Mouse (Mus musculus) embryonic facial prominence, embryonic 14.5 days (tissue): ENCODE results near the gene Samd7. TPM values are rescaled to one million over a fixed set of nuclear protein-coding genes. Genes with fewer than 3 reads are reported as not detected.

ENCODE experiments used
- ATAC-seq: fragments of 200-750 bp; cut with Nextera tagmentation; 2 replicates; pipeline ENCODE4 v1.8.0; 2017; ENCODE audit warnings: low read depth, moderate number of reproducible peaks, moderate TSS enrichment
- DNase-seq: peaks from one replicate; pipeline ENCODE4 v3.0.0-alpha.2; 2015; ENCODE audit warnings: low spot score
- H3K27ac ChIP-seq: fragments of 300-500 bp; sonication (generic); replicated peaks from 2 replicates; pipeline ENCODE4 v1.5.1; 2014; ENCODE audit warnings: low read depth, mild to moderate bottlenecking, low read length, moderate library complexity
- H3K27me3 ChIP-seq: fragments of 300-500 bp; sonication (generic); replicated peaks from 2 replicates; pipeline ENCODE4 v1.6.1; 2014; ENCODE audit warnings: low read length; ENCODE audit not compliant: control insufficient read depth, insufficient read depth
- H3K36me3 ChIP-seq: fragments of 300-500 bp; sonication (generic); 2 replicates; pipeline ENCODE4 v1.6.1; 2014; ENCODE audit warnings: low read length, mixed read lengths; ENCODE audit not compliant: control insufficient read depth, insufficient read depth
- H3K4me1 ChIP-seq: fragments of 300-500 bp; sonication (generic); 2 replicates; pipeline ENCODE4 v1.6.1; 2014; ENCODE audit warnings: antibody characterized with exemption, low read length; ENCODE audit not compliant: control insufficient read depth, insufficient read depth
- H3K4me2 ChIP-seq: fragments of 300-500 bp; sonication (generic); 2 replicates; pipeline ENCODE4 v1.6.1; 2014; ENCODE audit warnings: low read depth, mild to moderate bottlenecking, low read length, moderate library complexity, mixed read lengths
- H3K4me3 ChIP-seq: fragments of 300-500 bp; sonication (generic); 2 replicates; pipeline ENCODE4 v1.5.1; 2014; ENCODE audit warnings: low read depth, mild to moderate bottlenecking, low read length
- H3K9ac ChIP-seq: fragments of 300-500 bp; sonication (generic); 2 replicates; pipeline ENCODE4 v1.6.1; 2014; ENCODE audit warnings: low read depth, mild to moderate bottlenecking, low read length, moderate library complexity, mixed read lengths
- H3K9me3 ChIP-seq: fragments of 300-500 bp; sonication (generic); 2 replicates; pipeline ENCODE4 v1.6.1; 2016; ENCODE audit warnings: low read length; ENCODE audit not compliant: control insufficient read depth
- WGBS: fragments of 180-500 bp; shearing (Covaris S2); extraction: QIAGEN DNeasy Blood & Tissue Kit; methylation state at CpG from one replicate; pipeline ENCODE4 v1.1.7; 2014; 5-methylcytosine and 5-hydroxymethylcytosine counted together
- polyA plus RNA-seq: library from polyadenylated mRNA; unstranded; fragments of >200 nt; fragmentation: Nextera tagmentation; extraction: Ambion mirVana; gene quantifications from 2 replicates; pipeline ENCODE4 v1.2.1, GENCODE M21; 2014

The Samd7 gene
- polyA plus RNA-seq, 1 experiment from 2014 or later: not detected

DNA sequence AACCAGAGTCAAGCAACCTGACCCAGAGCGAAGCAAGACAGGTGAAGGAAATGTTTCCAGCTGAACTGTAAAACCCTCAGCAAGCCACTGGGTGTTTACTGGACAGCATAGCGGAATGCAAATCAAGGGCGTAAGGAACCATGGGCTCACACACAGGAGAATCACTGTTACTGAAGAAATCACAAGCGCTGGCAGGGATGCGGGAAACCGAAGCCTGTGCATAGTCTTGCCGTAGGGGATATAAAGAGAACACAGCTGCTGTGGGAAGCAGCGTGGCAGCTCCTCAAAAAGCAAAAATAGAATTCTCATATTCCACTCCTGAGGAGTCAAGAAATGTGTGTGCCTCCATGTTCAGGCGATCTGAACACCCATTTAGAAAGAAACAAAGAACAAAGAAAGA is 9.3 kb upstream of the Samd7 start:
- H3K9ac ChIP-seq: peak overlapping the region; percentile 14; the same call in 1 of the 2 replicates
- peaks cover 8% of the 10 kb centered on the region; the same call in 1 of the 2 replicates for H3K4me1 ChIP-seq
- H3K36me3 ChIP-seq: no peaks in the 10 kb centered on the region
- no peaks in the 10 kb centered on the region for H3K9me3 ChIP-seq
- peak; percentile 80 for ATAC-seq
- peak; percentile 74 for DNase-seq
- no peaks in the 10 kb centered on the region for H3K27me3 ChIP-seq
- H3K27ac ChIP-seq: peak overlapping the region; percentile 80
- 39% methylated on average over 9 of the region's 9 CpGs for WGBS
- H3K4me3 ChIP-seq: no peak overlapping the region
- H3K4me2 ChIP-seq: peak overlapping the region; percentile 23

DNA sequence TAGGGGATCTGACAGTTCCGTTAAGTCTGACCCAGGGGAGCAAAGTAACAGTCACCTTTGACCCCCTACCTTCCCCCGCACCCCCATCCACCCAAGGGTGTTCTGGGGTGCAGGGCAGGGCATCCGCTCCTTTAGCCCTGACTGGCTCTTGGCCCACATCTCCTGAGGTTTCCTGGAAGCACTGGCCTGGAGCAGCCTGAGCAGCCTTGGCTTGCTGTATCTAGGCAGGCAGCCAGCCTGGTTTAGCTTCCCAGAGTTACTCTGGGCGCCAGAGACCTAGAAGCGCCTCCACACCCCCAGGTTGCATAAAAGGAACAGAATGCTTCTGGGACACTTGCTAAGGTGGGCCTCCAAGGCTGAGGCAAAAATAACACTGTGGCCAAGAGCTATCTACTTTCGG is 4.8 kb upstream of the Samd7 start:
- WGBS: 86% methylated on average over 6 of the region's 6 CpGs
- DNase-seq (peak; percentile 25), ATAC-seq (no peak)
- Histone ChIP-seq H3K4me1 (peaks cover 8% of the 10 kb centered on the region; the same call in 1 of the 2 replicates), H3K27me3 (no peaks in the 10 kb centered on the region), H3K27ac (no peak overlapping the region), H3K4me2 (no peak overlapping the region), H3K9me3 (0 out of 2 replicates have a peak, but pooled peaks cover 5% of the 10 kb centered on the region), H3K36me3 (no peaks in the 10 kb centered on the region), H3K9ac (no peak overlapping the region), H3K4me3 (no peak overlapping the region)

DNA sequence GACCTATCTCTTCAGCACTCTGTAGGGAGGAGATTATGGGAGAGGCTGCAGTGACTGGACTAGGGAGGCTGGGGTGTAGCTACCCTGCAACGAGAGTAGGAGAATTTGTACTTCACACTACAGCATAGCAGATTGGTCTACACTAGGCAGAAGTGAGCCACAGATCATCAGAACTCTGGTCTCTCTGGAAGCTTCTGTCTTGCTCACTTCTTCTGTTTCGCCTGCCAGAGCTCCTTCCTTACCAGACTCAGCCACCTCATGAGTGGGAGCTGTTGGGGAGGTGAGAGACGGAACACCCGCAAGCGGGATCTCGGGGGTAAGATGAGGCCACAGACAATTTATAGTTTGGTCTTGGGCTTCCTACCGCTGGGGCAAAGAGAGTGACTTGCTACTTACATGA is 3.2 kb upstream of the Samd7 start:
- ATAC-seq (no peak), DNase-seq (no peak)
- Histone ChIP-seq H3K36me3 (no peaks in the 10 kb centered on the region), H3K27me3 (no peaks in the 10 kb centered on the region), H3K27ac (no peak overlapping the region), H3K4me2 (no peak overlapping the region), H3K9ac (no peak overlapping the region), H3K9me3 (0 out of 2 replicates have a peak, but pooled peaks cover 5% of the 10 kb centered on the region), H3K4me3 (no peak overlapping the region), H3K4me1 (no peaks in the 10 kb centered on the region)
- WGBS: 87% methylated on average over 7 of the region's 7 CpGs

DNA sequence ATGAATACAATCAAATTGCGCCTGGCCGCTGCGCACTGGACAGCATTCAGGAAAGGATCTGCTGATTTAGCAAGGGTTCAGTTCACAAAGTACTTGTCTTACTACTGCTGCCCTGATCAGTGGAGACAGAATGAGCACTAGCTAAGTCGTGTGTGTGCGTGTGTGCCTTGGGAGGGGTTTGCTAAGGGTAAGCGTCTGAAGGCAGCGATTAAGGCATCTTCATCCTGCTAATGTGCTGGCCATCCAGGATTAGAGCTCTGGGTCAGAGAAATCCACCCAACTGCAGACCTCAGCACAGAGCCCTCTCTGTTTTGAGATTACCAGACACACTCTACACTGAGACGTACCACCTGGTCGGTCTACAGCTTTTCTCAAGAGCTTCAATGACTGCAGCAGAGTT is 2.2 kb downstream of the Samd7 start:
- Histone ChIP-seq H3K9ac (no peak overlapping the region), H3K27me3 (no peaks in the 10 kb centered on the region), H3K4me2 (no peak overlapping the region), H3K36me3 (no peaks in the 10 kb centered on the region), H3K4me3 (no peak overlapping the region), H3K9me3 (0 out of 2 replicates have a peak, but pooled peaks cover 5% of the 10 kb centered on the region), H3K4me1 (no peaks in the 10 kb centered on the region), H3K27ac (no peak overlapping the region)
- 79% methylated on average over 9 of the region's 9 CpGs for WGBS
- ATAC-seq (no peak), DNase-seq (no peak)

DNA sequence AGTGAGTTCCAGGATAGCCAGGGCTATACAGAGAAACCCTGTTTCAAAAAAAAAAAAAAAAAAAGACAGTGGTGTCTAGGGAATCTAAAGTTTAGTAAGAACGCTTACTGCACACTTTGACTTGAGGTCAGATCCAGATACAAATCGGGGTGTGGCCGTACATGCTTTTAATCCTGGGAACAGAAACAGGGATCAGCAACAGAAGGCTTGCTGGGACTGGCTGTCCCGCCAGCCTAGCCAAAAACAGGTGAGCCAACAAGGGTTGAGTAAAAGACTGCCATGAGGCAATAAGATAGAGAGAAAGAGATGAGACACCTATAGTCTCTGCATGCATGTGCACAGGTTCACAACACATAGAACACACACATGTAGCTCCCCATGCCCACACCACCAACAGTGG is 8.6 kb downstream of the Samd7 start:
- Histone ChIP-seq H3K36me3 (no peaks in the 10 kb centered on the region), H3K4me3 (no peak overlapping the region), H3K4me2 (no peak overlapping the region), H3K4me1 (no peaks in the 10 kb centered on the region), H3K27ac (no peak overlapping the region), H3K9me3 (no peaks in the 10 kb centered on the region), H3K9ac (no peak overlapping the region), H3K27me3 (no peaks in the 10 kb centered on the region)
- DNase-seq (no peak), ATAC-seq (no peak)
- 88% methylated on average over 4 of the region's 4 CpGs for WGBS

DNA sequence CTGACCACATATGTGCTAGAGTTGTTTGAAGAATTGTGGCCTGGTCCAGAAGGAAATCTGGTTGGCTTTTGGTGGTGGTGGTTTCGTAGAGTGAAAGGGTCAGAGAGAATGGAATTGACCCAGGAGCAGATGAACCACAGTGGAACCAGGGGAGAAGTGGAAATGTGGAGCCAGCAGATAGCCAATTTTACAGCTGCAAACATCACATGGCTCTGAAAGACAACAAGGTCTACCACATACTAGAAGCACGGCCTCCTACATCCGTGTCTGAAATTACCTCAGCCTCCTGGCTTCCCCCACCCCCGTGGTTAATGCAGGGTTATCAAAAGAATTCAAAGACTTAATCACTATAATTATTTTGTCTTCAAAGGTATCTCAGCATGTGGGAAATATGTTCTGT is 18.8 kb downstream of the Samd7 start:
- Histone ChIP-seq H3K4me1 (no peaks in the 10 kb centered on the region), H3K9ac (no peak overlapping the region), H3K36me3 (no peaks in the 10 kb centered on the region), H3K9me3 (no peaks in the 10 kb centered on the region), H3K4me2 (no peak overlapping the region), H3K4me3 (no peak overlapping the region), H3K27me3 (no peaks in the 10 kb centered on the region), H3K27ac (no peak overlapping the region)
- ATAC-seq (no peak), DNase-seq (no peak)
- 78% methylated on average over 4 of the region's 4 CpGs for WGBS

DNA sequence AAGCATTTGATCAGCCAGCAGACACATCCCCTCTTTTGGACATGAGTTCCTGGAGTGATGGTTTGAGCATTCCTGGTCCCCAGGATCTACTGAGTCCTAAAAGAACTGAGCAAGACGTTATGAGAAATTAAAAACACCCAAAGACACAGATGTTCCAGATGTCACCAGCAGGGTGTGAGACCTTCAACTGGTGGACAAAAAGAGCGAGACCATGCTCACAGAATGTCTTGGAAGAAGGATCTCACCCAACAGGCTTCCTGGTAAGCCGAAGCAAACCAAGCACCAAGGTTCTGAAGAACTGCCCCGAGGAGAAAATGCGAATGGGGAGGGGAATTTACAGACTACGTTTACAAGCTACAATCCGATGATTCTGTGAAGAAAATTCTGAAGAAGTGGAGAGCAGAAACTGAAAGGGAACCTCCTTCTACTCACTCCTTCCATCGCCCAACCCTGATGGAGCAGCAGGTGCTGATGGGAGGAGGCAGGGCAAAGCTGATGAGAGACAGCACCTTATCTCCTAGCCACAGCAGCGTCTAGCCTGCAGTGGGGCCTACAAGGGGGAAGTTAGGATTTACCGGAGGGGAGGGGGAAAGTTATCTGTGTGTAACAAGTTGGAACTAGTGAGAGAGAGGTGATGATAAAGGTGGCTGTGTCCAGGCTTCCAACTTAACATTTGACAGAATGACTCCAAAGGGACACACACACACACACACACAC is 19.4 kb downstream of the Samd7 start:
- no peak for ATAC-seq
- no peaks in the 10 kb centered on the region for H3K36me3 ChIP-seq
- H3K27me3 ChIP-seq: no peaks in the 10 kb centered on the region
- H3K4me1 ChIP-seq: no peaks in the 10 kb centered on the region
- H3K4me2 ChIP-seq: no peak overlapping the region
- no peak overlapping the region for H3K4me3 ChIP-seq
- H3K9ac ChIP-seq: no peak overlapping the region
- H3K27ac ChIP-seq: no peak overlapping the region
- 72% methylated on average over 10 of the region's 10 CpGs for WGBS
- DNase-seq: no peak
- H3K9me3 ChIP-seq: no peaks in the 10 kb centered on the region

DNA sequence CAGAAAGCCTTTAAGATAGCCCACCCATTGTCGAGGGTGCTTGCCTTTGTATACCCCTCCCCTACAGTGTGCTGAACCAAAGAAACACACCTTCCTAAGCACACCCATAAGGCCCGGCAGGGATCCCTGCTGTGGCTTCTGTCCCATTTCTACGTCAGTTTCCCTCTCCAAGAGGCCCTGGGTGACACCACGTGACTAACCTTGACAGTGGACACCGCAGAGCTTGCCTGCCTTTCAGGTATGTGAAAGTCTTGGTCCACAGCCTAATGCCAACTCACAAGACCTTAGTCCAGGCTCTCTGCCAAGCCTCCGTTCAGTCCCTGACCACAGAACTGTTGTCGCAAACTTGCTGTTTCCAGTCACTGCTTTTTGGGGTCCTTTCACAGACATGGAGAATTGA is 20.1 kb downstream of the Samd7 start:
- H3K36me3 ChIP-seq: no peaks in the 10 kb centered on the region
- WGBS: 66% methylated on average over 7 of the region's 7 CpGs
- H3K4me1 ChIP-seq: no peaks in the 10 kb centered on the region
- no peaks in the 10 kb centered on the region for H3K9me3 ChIP-seq
- no peak overlapping the region for H3K27ac ChIP-seq
- H3K4me3 ChIP-seq: no peak overlapping the region
- H3K4me2 ChIP-seq: no peak overlapping the region
- DNase-seq (no peak), ATAC-seq (no peak)
- H3K27me3 ChIP-seq: no peaks in the 10 kb centered on the region
- H3K9ac ChIP-seq: no peak overlapping the region

DNA sequence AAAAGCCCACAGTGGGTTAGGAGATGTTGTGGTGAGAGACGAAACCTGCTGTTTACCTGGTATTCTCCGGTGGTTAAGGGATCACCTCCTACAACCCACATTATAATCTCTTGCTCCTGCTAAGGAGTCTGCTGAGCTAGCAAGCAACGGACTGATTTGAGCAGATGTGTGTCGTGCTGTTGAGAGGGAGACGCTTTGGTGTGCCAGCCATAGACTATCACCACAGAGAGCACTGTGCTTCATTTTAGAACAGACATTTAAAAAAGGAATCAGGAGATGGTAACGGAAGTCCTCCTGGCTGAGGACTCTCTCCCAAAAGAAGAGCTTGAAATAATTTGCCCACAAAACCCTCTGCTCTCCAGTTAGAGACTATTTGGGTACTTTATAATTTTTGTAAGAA is 21.2 kb downstream of the Samd7 start:
- Histone ChIP-seq H3K9me3 (no peaks in the 10 kb centered on the region), H3K27ac (no peak overlapping the region), H3K4me3 (no peak overlapping the region), H3K9ac (no peak overlapping the region), H3K4me1 (no peaks in the 10 kb centered on the region), H3K4me2 (no peak overlapping the region), H3K36me3 (no peaks in the 10 kb centered on the region), H3K27me3 (no peaks in the 10 kb centered on the region)
- 82% methylated on average over 6 of the region's 6 CpGs for WGBS
- DNase-seq: no peak
- ATAC-seq: no peak
